Mouse (Mus musculus) adrenal gland, adult 18-20 months (tissue): ENCODE measurements around the gene Hist2h4. TPM values are rescaled to one million over a fixed set of nuclear protein-coding genes. Genes with fewer than 3 reads are reported as not detected.

Source experiments
- DNase-seq, 2 experiments: peaks; one replicate each; pipeline ENCODE4 v3.0.0; 2021 to 2022; ENCODE audit warnings: low spot score in 2 of 2
- total RNA-seq, 2 experiments: library from RNA; stranded (reverse); gene quantifications; 1 replicate in 1 of 2; 2 replicates in 1 of 2; pipeline ENCODE4 v1.2.3; 2021

The Hist2h4 gene
- total RNA-seq, 2 experiments from 2014 or later = 21.2 to 22.1 TPM

GRCm38 (mm10) chr3:96269511-96270474 lies 6.7 kb upstream of the Hist2h4 start, which contains the start of gene Hist2h2bb:
Hist2h2bb (plus strand) TSS chr3:96269752.
- peak; percentile 81 to 85 for DNase-seq

- peak in 1 of 2 experiments; percentile 36 for DNase-seq
These were observed 5.8 kb upstream of the Hist2h4 start for GRCm38 (mm10) chr3:96268776-96269378.

DNA sequence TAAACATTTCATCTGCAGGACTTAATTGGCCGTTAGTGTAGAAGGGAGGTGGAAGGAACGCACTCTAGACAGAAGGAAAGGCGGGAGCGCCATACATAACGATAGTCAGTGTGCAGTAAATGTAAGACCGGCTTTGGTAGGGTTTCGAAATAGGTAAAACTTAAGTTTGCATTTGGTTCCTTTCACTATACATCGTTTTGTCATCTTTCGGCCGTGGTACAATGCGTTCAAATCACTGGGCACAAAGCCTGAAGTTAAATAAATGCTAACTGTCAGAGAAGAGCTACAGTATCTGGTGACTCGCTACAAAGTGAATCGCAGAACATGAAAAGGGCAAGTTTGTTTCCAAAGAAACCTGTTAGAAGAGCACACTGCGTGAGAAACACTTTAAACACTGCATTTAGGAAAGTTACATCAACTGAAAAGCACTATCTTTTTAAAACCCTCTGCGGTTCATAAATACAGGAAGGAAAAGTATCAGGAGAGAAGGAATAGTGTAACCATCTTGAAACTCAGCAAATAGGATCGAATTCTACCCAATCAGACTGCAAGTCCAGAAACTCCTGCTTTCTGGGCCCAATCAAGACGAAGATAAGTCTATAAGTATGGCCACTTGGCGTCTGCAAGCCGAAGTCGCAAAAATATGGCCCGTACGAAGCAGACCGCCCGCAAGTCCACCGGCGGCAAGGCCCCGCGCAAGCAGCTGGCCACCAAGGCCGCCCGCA lies 5.1 kb upstream of the Hist2h4 start, which contains the start of gene Hist2h3b:
Hist2h3b (plus strand) TSS at position 604 of the 725 bp plus-strand sequence.
- DNase-seq = peak; percentile 80 to 81

DNA sequence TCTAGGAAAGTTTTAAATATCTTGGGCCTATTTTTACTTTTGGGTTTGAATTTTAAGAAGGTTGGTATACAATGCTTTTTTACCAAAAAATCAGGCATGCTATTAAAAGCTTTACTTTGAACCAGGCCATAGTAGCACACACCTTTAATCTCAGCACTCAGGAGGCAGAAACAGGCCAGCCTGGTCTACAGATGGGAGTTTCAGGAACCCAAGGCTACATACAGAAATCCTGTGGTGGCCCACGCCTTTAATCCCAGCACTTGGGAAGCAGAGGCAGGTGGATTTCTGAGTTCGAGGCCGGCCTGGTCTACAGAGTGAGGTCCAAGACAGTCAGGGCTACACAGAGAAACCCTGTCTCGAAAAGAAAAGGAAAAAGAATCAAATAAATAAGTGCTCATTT lies 4.4 kb upstream of the Hist2h4 start:
- DNase-seq = no peak

- DNase-seq = no peak
These were observed 3.1 kb upstream of the Hist2h4 start for GRCm38 (mm10) chr3:96266132-96266710.

GRCm38 (mm10) chr3:96264404-96264949 lies 1.4 kb upstream of the Hist2h4 start:
- no peak for DNase-seq

DNA sequence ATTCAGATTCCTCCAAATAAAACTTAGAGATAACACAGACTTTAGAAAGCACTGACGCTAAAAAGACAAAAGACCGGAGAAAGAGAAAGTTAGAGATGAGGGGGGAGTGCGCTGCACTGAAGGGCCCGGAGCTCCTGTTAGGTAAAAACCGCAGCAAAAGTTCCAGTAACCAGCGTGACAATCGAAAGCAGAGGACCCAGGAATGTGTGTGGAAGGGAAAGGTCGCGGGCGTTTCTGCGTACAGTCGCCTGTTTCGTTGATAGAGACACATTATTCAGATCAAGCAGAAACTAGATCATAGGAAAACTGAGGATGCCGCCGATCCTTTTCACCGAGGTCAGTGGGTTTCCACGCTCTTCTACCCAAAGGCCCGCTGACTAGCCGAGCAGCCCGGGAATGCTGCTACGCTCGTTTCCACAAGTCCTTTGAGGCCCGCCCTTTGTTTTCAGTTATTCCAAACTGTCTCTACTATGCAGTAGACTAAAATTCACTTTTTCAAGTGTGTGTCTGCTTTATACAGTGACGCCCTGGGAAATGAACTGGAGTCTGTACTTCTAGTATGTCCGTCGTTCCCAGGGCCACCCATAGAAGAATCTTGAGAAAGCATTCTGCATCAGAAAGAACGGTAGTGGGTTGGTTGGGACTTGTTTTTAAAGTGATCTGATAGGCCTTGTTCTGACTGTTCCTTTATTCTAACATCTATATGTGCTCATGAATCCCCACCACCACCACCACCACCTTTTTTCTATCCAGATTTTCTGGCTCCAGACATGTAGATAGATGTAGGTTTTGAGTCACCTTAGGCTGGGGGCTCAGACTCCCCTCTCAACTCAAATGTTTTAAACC lies 670 bp upstream of the Hist2h4 start:
- DNase-seq = peak; percentile 48 to 64

- peak; percentile 63 for DNase-seq
These were observed 765 bp downstream of the Hist2h4 start for GRCm38 (mm10) chr3:96262216-96262875.

DNA sequence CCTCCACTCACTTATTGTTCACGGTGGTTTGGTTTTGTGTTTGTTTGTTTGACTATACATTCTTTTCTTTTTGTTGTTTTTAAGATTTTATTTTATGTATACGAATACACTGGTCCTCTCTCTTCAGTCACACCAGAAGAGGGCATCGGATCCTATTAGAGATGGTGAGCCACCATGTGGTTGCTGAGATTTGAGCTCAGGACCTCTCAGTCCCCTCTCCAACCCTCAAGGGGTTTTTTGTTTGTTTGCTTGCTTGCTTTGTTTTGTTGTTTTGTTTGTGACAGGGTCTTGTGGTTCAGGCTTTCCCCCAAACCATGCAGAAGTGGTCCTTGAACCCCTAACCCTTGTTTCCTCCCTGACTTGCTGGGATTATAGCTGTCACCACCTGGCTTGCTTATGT lies 1.5 kb downstream of the Hist2h4 start:
- no peak for DNase-seq

DNA sequence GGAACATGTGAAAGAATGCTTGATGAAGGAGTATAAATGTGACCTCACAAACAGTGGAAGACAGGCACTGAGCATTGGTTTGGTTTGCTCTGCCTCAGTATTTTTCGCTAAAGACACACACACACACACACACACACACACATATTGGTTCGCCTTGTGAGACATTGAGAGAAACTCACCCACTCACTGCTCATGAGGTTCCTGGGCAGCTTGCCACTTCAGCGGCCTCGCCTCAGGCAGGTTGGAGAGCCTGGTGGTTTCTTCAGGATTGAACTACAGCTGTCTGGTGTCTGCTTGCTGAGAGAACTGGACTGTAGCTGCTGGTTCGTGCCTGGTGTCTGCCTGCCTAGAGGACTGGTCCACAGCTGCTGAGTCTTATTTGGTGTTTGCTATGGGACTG lies 2.9 kb downstream of the Hist2h4 start:
- DNase-seq = no peak

DNA sequence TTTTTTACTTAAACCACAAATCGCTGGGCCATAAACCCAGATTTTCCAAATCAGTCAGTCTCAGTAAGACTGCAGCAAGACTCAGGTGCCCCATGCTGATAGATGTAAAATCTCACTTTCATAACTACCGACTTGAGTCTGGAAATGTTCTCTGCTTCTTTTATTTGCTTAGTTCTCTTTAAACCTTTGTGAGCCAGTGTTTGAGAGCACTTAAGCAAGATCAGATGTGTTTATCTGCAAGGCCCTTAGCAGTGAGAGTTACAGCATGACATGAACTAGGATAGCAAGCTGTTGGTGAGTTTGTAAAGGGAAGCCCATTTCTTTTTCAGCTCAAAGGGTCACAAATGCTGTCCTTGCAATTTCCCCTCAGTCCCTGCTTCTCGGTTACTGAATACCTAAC lies 5.9 kb downstream of the Hist2h4 start:
- no peak for DNase-seq

DNA sequence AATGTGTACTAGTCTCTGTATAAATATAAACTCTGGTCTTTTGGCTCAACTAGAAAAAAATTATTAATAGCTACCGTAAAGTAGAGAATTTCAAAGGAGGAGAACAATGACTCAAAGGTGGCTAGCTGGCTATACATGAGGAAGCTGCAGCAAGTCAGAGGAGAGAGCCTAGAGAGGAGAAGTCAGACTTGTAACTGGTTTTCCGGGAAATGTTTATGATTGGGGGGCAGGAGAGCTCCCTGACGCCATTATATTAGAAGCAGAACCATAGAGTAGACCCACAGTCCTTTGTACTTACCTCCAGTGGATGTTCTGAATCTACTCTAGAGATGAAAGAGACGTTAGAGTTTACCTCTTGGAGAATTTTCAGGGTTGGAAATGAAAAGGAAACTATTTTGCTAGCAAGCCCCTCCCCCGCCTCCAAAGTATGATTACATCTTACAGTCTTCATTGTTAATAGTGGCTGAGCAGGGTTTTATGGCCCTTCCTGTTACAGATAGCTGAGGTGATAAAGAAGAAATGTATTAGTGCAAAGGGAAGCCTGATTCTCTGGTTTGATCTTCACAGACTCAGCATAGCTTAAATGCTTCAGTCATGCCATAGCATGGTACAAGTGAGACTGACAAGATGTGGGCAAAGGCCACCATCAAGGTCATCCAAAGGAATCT lies 7.1 kb downstream of the Hist2h4 start:
- no peak for DNase-seq

GRCm38 (mm10) chr3:96254683-96255355 lies 8.3 kb downstream of the Hist2h4 start:
- no peak for DNase-seq

DNA sequence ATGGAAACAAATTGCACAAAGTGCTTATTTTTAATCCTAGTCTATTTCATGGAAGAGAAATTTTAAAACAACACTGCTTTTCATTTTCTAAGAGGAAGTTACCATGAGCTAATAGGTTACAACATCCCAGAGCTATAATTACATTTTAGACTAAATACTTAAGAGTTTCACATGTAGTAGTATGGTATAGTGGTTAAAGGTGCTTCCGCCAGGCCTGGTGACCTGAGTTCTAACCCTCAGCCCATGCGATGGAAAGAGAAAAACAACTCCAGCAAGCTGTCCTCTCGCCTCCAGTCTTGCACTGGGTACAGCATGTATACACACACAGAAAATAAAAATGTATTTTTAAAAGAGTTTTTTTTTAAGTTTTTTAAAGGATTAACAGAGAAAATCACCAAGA lies 11.3 kb downstream of the Hist2h4 start:
- no peak for DNase-seq

- no peak for DNase-seq
These were observed 12.2 kb downstream of the Hist2h4 start for GRCm38 (mm10) chr3:96250890-96251289.

- no peak for DNase-seq
These were observed 14.1 kb downstream of the Hist2h4 start for GRCm38 (mm10) chr3:96249034-96249345.

DNA sequence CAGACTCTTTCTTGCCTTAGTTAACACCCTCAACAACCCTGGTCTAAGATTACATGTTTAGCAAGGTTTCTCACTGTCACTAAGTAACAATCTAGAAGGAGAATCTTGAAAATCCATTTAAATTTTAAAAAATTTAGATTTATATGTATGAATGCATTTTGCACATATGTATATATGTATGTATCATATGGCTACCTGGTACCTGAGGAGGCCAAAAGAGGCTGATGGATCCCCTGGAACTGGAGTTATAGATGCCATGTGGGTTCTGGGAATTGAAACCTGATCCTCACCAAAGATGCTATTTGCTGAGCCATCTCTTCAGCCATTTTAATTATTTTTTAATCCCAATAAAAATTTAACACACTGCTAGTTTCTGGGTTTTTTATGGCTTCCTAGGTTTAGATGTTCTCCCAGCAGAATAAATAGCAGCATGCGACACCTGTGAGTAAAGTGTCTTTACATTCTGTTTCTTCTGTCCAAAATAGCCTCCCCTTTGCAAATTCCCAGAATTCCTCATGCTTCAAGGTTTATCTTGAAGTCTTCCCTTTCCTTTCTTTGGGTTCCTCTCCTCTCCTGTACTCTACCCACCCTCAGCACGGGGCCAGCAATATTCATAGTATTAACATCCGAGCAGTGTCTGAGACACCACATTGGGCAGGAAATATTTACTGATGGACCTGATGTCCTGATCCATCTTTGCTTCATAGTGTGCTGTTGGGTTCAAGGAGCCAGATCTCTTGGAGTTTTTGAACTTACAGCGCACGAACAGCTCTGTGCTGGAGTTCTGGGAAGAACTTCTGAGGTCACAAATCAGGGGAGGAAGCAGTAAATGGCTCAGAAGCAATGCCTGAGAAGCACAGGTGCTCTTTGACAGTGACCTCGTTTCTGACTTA lies 14.7 kb downstream of the Hist2h4 start:
- no peak for DNase-seq
